Mouse (Mus musculus): ENCODE results near the gene Mpped2. TPM values are rescaled to one million over a fixed set of nuclear protein-coding genes. Genes with fewer than 3 reads are reported as not detected.

Gene Mpped2
- total RNA-seq, 1 experiment from 2014 or later, result 0.73 TPM

DNA sequence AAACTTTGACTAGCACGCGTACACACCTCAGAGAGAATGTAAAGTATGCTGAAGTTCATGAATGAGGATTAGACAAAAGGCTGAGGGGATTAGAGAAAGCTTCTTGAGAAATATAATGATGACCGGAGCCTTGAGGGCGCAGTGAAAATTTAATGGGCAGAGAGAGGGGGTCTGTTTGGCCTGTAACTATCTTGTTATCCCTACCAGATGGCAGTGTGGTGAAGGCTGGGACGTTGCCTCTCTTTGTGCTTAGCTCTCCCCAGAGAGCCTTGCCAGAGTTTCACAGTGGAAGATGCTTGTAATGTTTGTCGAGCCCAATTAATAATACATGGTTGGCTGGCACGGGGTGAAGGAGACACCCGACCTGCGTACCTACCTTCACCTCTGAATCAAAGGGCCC is 156.3 kb downstream of the Mpped2 start:
- no peak for ATAC-seq (replicated peaks; ENCODE audit: low read depth, poor library complexity, severe bottlenecking)

- ATAC-seq (replicated peaks; ENCODE audit: low read depth, poor library complexity, severe bottlenecking), result no peak
Observed at GRCm38 (mm10) chr2:106851515-106851914, 158.4 kb downstream of the Mpped2 start.

DNA sequence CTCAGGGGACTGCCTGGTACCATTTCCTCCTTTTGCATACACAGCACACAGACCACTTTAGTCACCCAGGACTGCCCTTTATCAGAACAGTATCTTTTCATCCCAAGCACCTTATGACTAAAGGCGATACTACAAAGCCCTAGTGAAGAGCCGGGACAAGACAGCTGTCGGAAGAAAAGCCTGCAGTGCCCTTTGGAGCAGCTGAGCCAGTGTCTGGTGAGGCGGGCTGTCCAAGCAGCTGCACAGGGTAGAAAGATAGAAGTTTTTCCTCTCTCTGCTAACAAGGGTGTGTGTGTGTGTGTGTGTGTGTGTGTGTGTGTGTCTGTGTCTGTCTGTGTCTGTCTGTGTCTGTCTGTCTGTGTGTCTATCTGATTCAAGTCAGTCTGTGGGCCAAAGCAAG is 161.1 kb downstream of the Mpped2 start:
- ATAC-seq (replicated peaks; ENCODE audit: low read depth, poor library complexity, severe bottlenecking), result no peak

DNA sequence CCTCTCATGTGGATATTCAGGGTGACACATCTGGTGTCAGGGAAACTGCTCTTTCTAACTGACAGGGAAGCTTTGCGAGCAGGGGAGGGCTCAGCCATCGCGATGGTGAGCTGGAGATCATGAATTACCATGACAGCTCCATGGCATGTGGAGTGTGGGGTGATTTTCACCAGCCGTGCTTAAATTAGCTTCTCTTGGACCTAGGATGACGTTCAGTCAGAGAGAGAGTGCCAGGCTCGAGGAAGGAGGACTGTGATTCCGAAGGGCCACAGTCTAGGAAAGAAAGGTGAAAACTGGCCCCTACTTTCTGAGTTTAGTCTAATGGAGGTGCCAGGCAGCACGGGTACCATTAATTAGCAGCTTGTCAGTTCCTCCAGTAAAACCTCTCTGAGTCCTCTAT is 161.7 kb downstream of the Mpped2 start:
- no peak for ATAC-seq (replicated peaks; ENCODE audit: low read depth, poor library complexity, severe bottlenecking)

GRCm38 (mm10) chr2:106855184-106855583 is 162.1 kb downstream of the Mpped2 start:
- ATAC-seq (replicated peaks; ENCODE audit: low read depth, poor library complexity, severe bottlenecking), result no peak

DNA sequence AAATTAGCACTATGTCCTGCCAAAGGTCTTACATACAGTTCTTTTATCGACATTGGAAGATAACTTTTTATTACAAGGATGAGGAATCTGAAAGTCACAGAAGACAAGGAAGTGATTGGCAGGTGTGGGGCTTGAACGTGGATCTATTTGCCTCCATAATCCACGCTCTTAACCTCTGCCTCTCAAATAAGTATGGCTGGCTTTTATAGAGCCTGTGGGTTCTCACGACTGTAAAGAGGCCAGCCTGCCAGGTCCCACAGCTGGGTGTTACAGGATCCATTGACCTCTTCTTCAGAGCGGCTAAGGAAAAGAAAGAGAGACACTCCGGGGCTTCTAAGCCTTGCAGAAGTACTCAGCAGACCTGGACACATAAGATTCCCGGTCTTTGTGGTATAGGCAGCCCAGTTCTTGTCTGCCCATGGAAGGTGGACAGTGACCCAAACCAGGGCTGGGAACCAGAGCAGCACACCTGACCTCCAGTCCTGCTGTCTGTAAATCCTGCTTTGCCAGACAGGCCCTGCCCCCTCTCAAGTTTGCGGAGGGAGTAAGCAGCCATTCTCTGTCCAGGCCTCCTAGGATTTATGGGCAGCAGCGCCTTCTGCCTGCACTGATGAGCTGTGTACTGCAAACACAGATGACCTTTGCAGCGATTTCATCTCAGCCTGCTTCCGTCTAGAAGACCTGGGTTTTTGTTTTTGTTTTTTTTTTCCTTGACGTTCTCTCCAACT is 162.7 kb downstream of the Mpped2 start:
- no peak for ATAC-seq (replicated peaks; ENCODE audit: low read depth, poor library complexity, severe bottlenecking)

- no peak for ATAC-seq (replicated peaks; ENCODE audit: low read depth, poor library complexity, severe bottlenecking)
Observed at GRCm38 (mm10) chr2:106856361-106856961, 163.4 kb downstream of the Mpped2 start.

- no peak for ATAC-seq (replicated peaks; ENCODE audit: low read depth, poor library complexity, severe bottlenecking)
Observed at GRCm38 (mm10) chr2:106857258-106857657, 164.2 kb downstream of the Mpped2 start.

DNA sequence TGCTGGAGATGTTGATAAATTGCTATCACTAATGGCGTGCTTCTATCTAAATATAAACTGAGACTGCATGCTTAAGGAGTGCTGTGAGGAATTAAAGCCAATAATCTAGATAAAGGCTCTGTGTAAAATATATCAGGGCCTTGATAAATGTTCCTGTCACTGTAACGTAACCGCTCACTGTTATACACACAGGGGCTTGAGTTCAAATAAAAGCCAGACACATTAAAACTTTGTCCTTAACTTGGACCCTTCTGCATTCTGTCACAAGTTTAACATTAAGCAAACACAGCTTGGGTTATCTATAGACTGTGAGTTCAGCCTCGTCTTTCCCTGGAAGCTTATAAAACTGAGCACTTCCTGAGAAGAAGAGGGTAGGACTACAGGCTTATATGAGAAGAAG is 164.6 kb downstream of the Mpped2 start:
- no peak for ATAC-seq (replicated peaks; ENCODE audit: low read depth, poor library complexity, severe bottlenecking)

- no peak for ATAC-seq (replicated peaks; ENCODE audit: low read depth, poor library complexity, severe bottlenecking)
Observed at GRCm38 (mm10) chr2:106860856-106861679, 168.0 kb downstream of the Mpped2 start.

- no peak for ATAC-seq (replicated peaks; ENCODE audit: low read depth, poor library complexity, severe bottlenecking)
Observed at GRCm38 (mm10) chr2:106863050-106863653, 170.1 kb downstream of the Mpped2 start.

DNA sequence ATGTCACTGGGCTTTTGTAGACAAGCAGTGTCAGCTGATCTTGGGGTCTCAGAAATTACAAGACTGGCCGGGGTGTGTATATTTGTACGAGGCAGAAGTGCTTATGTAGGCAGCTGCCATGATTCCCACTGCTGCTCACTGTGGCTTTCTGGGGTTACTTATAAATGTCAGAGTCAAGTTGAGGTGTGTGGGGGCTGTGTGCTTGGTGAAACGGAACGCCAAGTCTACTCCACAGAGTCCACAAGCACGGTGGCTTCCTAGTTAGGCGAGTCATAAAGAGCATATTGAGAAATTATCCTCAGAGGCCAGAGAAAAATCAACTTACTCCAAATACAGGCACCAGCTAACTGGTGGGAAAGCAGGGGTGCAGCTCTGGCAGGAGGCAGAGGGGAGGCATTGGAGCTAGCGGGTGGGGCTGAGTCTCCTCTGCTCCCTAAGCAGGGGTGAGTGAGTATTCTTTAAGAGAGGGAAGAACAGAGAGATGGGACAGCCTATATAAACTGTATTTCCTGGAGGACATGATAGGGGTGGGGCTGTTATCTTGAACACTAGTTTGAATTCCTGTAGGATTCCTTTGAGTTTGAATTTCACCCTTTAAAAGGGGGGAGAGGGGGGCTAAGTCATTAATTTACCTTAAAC is 172.2 kb downstream of the Mpped2 start:
- ATAC-seq (replicated peaks; ENCODE audit: low read depth, poor library complexity, severe bottlenecking), result no peak

DNA sequence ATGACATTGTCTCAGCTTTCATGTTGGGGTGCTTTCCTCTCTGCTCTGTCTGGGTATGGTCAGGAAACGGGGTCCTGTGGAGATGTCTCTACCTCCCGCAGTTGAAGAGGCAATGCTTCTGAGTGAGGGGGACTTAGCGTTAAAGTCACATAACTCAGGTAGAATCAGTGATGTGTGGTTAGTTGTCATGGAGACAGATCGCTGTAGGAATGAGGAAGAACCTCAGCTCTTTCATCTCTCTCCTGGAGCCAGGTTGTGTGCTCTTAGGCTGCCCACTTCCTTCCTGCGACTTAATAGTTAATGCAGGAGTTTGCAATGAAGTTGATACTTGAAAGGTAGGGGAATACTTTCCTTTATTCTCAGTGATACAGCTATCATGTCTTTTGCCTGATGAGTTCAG is 173.2 kb downstream of the Mpped2 start:
- ATAC-seq (replicated peaks; ENCODE audit: low read depth, poor library complexity, severe bottlenecking), result no peak

DNA sequence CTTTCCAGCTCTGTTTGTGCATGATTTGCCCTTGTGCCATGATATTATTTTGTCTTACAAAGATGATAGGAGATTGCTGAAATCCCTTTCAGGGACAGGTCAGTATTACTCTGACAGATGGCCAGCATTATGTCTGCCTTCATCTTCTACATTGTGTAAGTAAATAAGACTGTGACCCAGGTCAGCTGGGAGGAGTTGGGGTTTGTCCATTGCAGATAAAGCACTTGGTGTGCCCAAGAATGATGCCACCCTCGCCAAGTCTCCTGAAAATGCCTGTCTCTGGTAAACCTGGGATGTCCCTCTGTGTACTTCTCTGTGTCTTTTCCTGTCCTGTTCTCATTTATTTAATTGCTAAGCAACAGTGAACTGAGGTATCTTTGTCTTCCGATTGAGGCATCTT is 177.8 kb downstream of the Mpped2 start:
- ATAC-seq (replicated peaks; ENCODE audit: low read depth, poor library complexity, severe bottlenecking), result no peak

- ATAC-seq (replicated peaks; ENCODE audit: low read depth, poor library complexity, severe bottlenecking), result no peak
Observed at GRCm38 (mm10) chr2:106873166-106873565, 180.1 kb downstream of the Mpped2 start.

DNA sequence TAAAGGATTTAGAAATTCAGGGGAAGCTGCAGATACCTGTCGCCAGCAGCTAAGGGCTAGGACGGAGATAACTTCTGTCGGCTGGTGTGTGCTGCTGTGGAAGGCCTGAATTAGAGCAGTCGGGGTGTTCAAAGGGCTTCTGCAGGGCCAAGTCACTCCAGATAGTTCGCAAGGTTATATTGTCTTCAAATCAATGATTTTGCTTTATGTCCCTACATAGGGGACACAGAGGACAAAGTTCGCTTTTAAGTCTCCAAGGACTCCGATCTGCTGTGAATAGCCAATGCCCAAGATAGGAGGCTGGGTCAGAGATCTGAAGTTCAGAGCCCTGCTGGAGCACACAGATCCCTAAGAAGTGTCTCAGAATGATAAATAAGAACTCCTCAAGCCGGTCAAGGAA is 190.3 kb downstream of the Mpped2 start:
- ATAC-seq (replicated peaks; ENCODE audit: low read depth, poor library complexity, severe bottlenecking), result no peak

DNA sequence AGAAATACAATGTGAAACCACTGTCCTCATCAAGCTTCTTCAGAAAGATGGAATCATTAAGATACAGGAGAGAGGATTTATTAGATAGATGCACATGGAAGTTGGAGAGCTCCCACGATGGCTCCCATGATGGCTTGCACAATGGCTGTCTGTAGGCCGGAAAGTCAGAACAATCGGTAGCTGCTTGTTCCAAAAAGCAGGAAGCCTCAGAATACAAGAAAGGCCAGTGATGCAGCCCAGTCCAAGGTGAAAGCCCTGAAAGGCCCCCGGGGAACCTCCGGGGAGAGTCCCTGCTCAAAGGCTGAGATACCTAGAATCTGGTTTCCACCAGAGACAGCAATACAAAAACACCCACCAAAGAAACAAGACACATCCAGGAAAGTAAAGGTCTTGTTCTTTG is 195.1 kb downstream of the Mpped2 start:
- no peak for ATAC-seq (replicated peaks; ENCODE audit: low read depth, poor library complexity, severe bottlenecking)

GRCm38 (mm10) chr2:106889297-106890000 is 196.4 kb downstream of the Mpped2 start:
- ATAC-seq (replicated peaks; ENCODE audit: low read depth, poor library complexity, severe bottlenecking), result no peak

GRCm38 (mm10) chr2:106893376-106893775 is 200.3 kb downstream of the Mpped2 start:
- ATAC-seq (replicated peaks; ENCODE audit: low read depth, poor library complexity, severe bottlenecking), result no peak
